Mouse (Mus musculus) cerebellum, adult 2 months (tissue): ENCODE measurements around the gene Olfr102.

ENCODE experiments used
- CTCF ChIP-seq: fragments of 200-500 bp; IDR thresholded peaks from 2 replicates; pipeline ENCODE4 v1.5.1; 2011; ENCODE audit warnings: low read depth, mild to moderate bottlenecking, control low read depth, low read length, moderate library complexity, borderline replicate concordance; ENCODE audit not compliant: insufficient read depth
- POLR2A ChIP-seq: fragments of 200-500 bp; IDR thresholded peaks from 2 replicates; pipeline ENCODE4 v1.6.1; 2011; ENCODE audit warnings: low read length, control low read depth, borderline replicate concordance; ENCODE audit not compliant: insufficient read depth

GRCm38 (mm10) chr17:37283360-37283759 is 33.5 kb downstream of the Olfr102 start, which contains the start of gene Olfr99:
- TF ChIP-seq CTCF (no peak), POLR2A (no peak)
